Mouse (Mus musculus): ENCODE results near the gene Slc10a1. TPM values are rescaled to one million over a fixed set of nuclear protein-coding genes. Genes with fewer than 3 reads are reported as not detected.

Slc10a1 gene
- 0.76 TPM for polyA plus RNA-seq (2017; shearing (Covaris generic))

DNA sequence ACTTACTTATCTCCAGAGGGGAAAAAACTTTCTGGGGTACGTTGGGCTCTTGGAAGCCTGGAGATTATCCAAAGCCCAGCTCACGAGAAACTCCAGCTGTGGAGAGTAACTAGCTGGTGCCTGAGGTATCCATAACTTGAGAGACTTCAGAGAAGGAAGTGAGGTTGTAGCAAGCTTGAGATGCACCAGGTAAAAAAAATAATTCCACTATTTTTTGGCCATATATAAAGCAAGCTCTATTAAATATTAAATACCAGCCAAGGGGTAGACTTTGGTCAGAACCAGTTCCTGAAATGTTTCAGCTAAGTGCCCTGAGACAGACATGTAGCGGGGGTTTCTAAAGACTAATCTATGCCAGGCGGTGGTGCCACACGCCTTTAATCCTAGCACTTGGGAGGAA lies at the start of gene Slc10a1:
Gene Slc10a1, minus strand, starts transcription at position 101 of the 400 bp plus-strand sequence.

DNA sequence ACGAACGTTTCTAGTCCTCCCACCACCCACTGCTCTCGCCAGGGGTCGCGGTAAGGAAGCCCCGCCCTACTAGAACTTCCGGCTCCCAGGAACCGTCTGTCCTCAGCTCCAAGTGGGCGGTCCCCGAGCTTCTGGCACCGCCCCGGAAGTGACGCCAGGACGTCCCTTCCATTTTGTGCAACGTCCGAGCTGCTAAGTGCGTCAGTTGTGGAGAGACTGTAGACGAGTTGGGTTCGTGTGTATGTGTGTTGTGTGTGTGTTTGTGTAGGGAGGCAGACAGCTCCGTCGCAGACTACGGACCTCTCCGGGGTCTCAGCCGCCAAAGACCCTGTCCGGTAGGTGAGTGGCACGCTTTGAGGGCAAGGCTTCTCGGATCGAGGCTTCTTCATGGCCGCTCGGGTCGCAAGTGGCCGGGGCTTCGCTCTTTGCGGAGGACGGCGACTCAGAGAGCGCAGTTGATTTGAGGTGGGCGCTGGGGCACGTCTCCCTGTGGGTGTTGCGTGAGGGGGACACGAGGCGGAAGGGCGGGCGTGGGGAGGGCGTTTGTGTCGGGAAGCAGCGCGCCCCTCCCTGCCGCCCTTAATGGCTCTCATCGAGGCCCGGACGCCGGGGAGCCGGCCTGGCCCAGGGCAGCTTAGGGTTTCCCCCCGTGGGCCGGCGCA lies 23.0 kb downstream of the Slc10a1 start, which contains the start of gene Srsf5:
Gene Srsf5, plus strand, starts transcription at position 171 of the 662 bp plus-strand sequence.

Other genes starting within 250 kb of the Slc10a1 start
- not detected for gene Ccdc177, start 208.0 kb downstream of the Slc10a1 start, polyA plus RNA-seq (2017; shearing (Covaris generic))
- 19.9 TPM for gene Susd6, start 178.2 kb downstream of the Slc10a1 start, polyA plus RNA-seq (2017; shearing (Covaris generic))
- 975 TPM for gene Srsf5, start 23.2 kb downstream of the Slc10a1 start, polyA plus RNA-seq (2017; shearing (Covaris generic))
- 0.72 TPM for gene Smoc1, start 58.1 kb upstream of the Slc10a1 start, polyA plus RNA-seq (2017; shearing (Covaris generic))